Mouse (Mus musculus) embryonic facial prominence, embryonic 15.5 days (tissue): ENCODE measurements at regions not wholly inside any gene's neighbourhood (a gene's known extent, or its start where the extent isn't known, plus 50 kb on each side); places are given as distances from the start of the nearest gene placed in this dataset.
A peak's percentile ranks its signal among the peaks of the same experiment; 100 is the strongest.

ENCODE experiments used
- ATAC-seq: fragments of 200-750 bp; cut with Nextera tagmentation; 2 replicates; pipeline ENCODE4 v1.8.0; 2017; ENCODE audit warnings: low read depth, moderate TSS enrichment; ENCODE audit not compliant: insufficient number of reproducible peaks, low FRiP score, low TSS enrichment
- H3K27ac ChIP-seq: fragments of 300-500 bp; sonication (generic); replicated peaks from 2 replicates; pipeline ENCODE4 v1.5.1; 2015; ENCODE audit warnings: mild to moderate bottlenecking, inconsistent platforms
- H3K27me3 ChIP-seq: fragments of 300-500 bp; sonication (generic); 2 replicates; pipeline ENCODE4 v1.6.1; 2015; ENCODE audit warnings: inconsistent platforms
- H3K36me3 ChIP-seq: fragments of 300-500 bp; sonication (generic); 2 replicates; pipeline ENCODE4 v1.6.1; 2015; ENCODE audit warnings: mild to moderate bottlenecking, inconsistent platforms
- H3K4me1 ChIP-seq: fragments of 300-500 bp; sonication (generic); 2 replicates; pipeline ENCODE4 v1.6.1; 2015; ENCODE audit warnings: inconsistent platforms
- H3K4me2 ChIP-seq: fragments of 300-500 bp; sonication (generic); replicated peaks from 2 replicates; pipeline ENCODE4 v1.6.1; 2015; ENCODE audit warnings: mild to moderate bottlenecking, inconsistent platforms
- H3K4me3 ChIP-seq: fragments of 300-500 bp; sonication (generic); replicated peaks from 2 replicates; pipeline ENCODE4 v1.5.1; 2015; ENCODE audit warnings: mild to moderate bottlenecking, inconsistent platforms
- H3K9ac ChIP-seq: fragments of 300-500 bp; sonication (generic); 2 replicates; pipeline ENCODE4 v1.6.1; 2015; ENCODE audit warnings: inconsistent platforms
- H3K9me3 ChIP-seq: fragments of 300-500 bp; sonication (generic); replicated peaks from 2 replicates; pipeline ENCODE4 v1.6.1; 2016; ENCODE audit warnings: inconsistent platforms
- WGBS: fragments of 180-500 bp; shearing (Covaris S2); methylation state at CpG from one replicate; pipeline ENCODE4 v1.1.7; 2015; 5-methylcytosine and 5-hydroxymethylcytosine counted together

- WGBS = 81% methylated on average over 3 of the region's 3 CpGs
- Histone ChIP-seq H3K9ac (no peak overlapping the region), H3K36me3 (no peaks in the 10 kb centered on the region), H3K27me3 (no peaks in the 10 kb centered on the region), H3K27ac (no peak overlapping the region), H3K9me3 (no peaks in the 10 kb centered on the region), H3K4me1 (peaks cover 18% of the 10 kb centered on the region), H3K4me2 (no peak overlapping the region), H3K4me3 (no peak overlapping the region)
- ATAC-seq = no peak
Observed at GRCm38 (mm10) chr17:45816566-45816965, 82.9 kb upstream of the 1600014C23Rik start.

DNA sequence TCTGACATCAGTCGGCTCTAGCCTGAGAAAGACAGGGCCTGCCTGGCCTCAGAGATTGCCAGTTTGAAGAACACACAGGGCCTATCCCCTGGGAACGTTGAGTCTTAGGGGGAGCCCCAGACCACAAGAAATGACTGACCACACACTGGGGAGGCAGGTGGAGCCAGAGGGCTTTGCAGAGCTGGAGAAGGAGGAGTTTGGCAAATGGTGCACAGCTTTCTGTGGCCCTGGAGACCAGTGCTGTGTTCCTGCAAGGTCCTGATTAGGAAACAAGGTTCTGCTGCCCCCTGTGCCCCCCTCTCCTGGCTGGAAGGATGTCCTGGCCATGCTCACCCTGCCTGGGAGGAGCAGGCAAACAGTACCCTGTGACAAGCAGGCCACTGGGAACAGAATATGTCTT, 82.2 kb upstream of the 1600014C23Rik start:
- Histone ChIP-seq H3K4me3 (no peak overlapping the region), H3K4me2 (no peak overlapping the region)
- no peak for ATAC-seq

GRCm38 (mm10) chr17:45815341-45815740, 81.7 kb upstream of the 1600014C23Rik start:
- ATAC-seq = no peak
- Histone ChIP-seq H3K4me2 (no peak overlapping the region), H3K4me3 (no peak overlapping the region), H3K9me3 (no peaks in the 10 kb centered on the region), H3K36me3 (no peaks in the 10 kb centered on the region), H3K27ac (no peak overlapping the region), H3K9ac (no peak overlapping the region), H3K27me3 (no peaks in the 10 kb centered on the region), H3K4me1 (peaks cover 18% of the 10 kb centered on the region)
- 34% methylated on average over 7 of the region's 7 CpGs for WGBS

More for the DNA sequence above, 82.2 kb upstream of the 1600014C23Rik start:
- H3K27ac ChIP-seq = no peak overlapping the region
- WGBS = 32% methylated on average over 2 of the region's 2 CpGs
- no peaks in the 10 kb centered on the region for H3K9me3 ChIP-seq
- H3K9ac ChIP-seq = no peak overlapping the region
- H3K36me3 ChIP-seq = no peaks in the 10 kb centered on the region
- H3K4me1 ChIP-seq = peaks cover 18% of the 10 kb centered on the region
- H3K27me3 ChIP-seq = no peaks in the 10 kb centered on the region

GRCm38 (mm10) chr17:45814586-45814985, 80.9 kb upstream of the 1600014C23Rik start:
- Histone ChIP-seq H3K4me3 (no peak overlapping the region), H3K9ac (no peak overlapping the region), H3K4me1 (peaks cover 18% of the 10 kb centered on the region), H3K4me2 (no peak overlapping the region), H3K9me3 (no peaks in the 10 kb centered on the region), H3K36me3 (no peaks in the 10 kb centered on the region), H3K27ac (no peak overlapping the region), H3K27me3 (no peaks in the 10 kb centered on the region)
- no peak for ATAC-seq
- 13% methylated on average over 11 of the region's 11 CpGs for WGBS

DNA sequence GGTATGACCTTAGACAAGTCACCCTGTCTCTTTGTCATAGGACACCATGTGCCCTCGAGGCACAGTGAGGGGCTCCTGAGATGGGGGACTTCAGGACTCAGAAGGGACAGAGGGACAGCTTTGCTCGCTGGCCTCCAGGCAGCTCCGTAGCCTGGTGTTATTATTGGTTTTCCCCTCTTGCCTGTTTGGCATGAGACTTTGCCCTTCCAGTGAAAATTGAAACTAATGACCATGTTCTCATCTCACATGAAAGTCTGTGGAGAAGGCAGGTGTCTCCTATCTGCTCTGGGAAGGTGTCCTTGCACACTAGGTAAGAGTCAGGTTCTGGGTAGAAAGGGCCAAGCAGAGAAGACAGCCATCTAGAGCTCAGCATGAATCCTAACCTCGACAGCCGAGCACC, 80.3 kb upstream of the 1600014C23Rik start:
- peaks cover 18% of the 10 kb centered on the region for H3K4me1 ChIP-seq
- 57% methylated on average over 5 of the region's 5 CpGs for WGBS
- no peak overlapping the region for H3K4me2 ChIP-seq
- H3K4me3 ChIP-seq = no peak overlapping the region
- no peak for ATAC-seq
- H3K27me3 ChIP-seq = no peaks in the 10 kb centered on the region
- H3K9me3 ChIP-seq = no peaks in the 10 kb centered on the region
- H3K36me3 ChIP-seq = no peaks in the 10 kb centered on the region
- H3K27ac ChIP-seq = no peak overlapping the region
- no peak overlapping the region for H3K9ac ChIP-seq

DNA sequence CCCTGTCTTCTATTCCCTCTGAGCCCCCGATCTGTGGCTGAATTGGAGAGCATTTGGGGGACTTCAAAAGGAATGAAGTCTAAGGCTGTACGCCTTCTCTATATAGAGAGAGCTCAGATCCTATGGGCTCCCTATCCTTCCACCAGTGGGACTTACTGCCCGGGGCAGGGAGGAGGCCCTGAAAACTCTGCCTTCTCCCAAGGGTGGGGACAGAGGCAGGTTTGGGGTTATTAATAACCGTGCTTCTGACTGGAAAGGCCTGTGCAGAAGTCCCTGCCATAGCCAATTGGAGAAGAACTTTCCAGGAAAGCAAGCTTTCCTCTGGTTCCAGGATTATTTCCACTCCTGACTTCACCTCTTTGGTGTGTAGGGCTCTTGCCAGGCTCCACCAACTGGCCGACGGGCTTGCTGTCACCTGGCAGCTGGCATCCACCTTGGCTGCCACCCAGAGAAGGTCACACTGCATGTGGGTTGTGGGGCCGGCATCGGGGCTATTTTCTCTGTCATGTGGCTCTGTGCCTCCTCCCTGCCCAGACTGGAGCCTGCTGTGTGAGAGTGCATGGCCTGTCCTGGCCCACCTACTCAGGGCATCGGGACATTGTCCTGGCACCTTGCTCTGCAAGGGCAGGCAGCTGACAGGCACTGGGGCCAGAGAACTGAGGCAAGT, 78.8 kb upstream of the 1600014C23Rik start:
- ATAC-seq = no peak
- peaks cover 25% of the 10 kb centered on the region for H3K4me1 ChIP-seq
- no peak overlapping the region for H3K4me3 ChIP-seq
- H3K27me3 ChIP-seq = no peaks in the 10 kb centered on the region
- H3K4me2 ChIP-seq = no peak overlapping the region
- no peaks in the 10 kb centered on the region for H3K36me3 ChIP-seq
- no peak overlapping the region for H3K9ac ChIP-seq
- H3K27ac ChIP-seq = no peak overlapping the region
- WGBS = 72% methylated on average over 9 of the region's 9 CpGs
- no peaks in the 10 kb centered on the region for H3K9me3 ChIP-seq

- H3K4me2 ChIP-seq = no peak overlapping the region
- ATAC-seq = no peak
- 64% methylated on average over 11 of the region's 11 CpGs for WGBS
Observed at GRCm38 (mm10) chr17:45811632-45812221, 78.1 kb upstream of the 1600014C23Rik start.

GRCm38 (mm10) chr17:45809728-45810127, 76.1 kb upstream of the 1600014C23Rik start:
- Histone ChIP-seq H3K9ac (no peak overlapping the region), H3K4me1 (peaks cover 36% of the 10 kb centered on the region), H3K27ac (no peak overlapping the region), H3K4me2 (no peak overlapping the region), H3K9me3 (no peaks in the 10 kb centered on the region), H3K27me3 (peaks cover 7% of the 10 kb centered on the region), H3K4me3 (no peak overlapping the region), H3K36me3 (no peaks in the 10 kb centered on the region)
- no peak for ATAC-seq
- 92% methylated on average over 6 of the region's 6 CpGs for WGBS

More at GRCm38 (mm10) chr17:45811632-45812221, 78.1 kb upstream of the 1600014C23Rik start:
- Histone ChIP-seq H3K9ac (no peak overlapping the region), H3K36me3 (no peaks in the 10 kb centered on the region), H3K27me3 (no peaks in the 10 kb centered on the region), H3K9me3 (no peaks in the 10 kb centered on the region), H3K4me3 (no peak overlapping the region), H3K27ac (no peak overlapping the region), H3K4me1 (peaks cover 32% of the 10 kb centered on the region)

DNA sequence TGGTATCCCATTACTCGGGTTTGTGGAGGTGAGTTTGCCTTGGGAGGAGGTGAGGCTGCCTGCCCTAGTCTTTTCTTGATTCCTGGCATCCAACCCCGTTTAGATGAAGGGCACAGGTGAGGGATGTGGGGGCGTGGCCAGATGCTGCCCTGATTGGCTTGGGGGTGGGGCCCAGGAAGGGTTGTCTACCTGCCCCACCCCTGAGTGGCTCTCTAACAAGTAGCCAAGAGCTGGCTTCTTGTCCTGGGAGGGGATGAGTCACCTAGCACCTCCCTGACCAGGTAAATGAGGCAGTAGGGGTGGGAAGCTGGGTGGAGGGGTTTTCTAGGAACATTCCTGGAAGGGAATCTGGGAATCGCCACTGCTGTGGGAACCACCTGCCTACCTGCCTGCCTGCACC, 74.7 kb upstream of the 1600014C23Rik start:
- 56% methylated on average over 4 of the region's 4 CpGs for WGBS
- peaks cover 31% of the 10 kb centered on the region for H3K4me1 ChIP-seq

DNA sequence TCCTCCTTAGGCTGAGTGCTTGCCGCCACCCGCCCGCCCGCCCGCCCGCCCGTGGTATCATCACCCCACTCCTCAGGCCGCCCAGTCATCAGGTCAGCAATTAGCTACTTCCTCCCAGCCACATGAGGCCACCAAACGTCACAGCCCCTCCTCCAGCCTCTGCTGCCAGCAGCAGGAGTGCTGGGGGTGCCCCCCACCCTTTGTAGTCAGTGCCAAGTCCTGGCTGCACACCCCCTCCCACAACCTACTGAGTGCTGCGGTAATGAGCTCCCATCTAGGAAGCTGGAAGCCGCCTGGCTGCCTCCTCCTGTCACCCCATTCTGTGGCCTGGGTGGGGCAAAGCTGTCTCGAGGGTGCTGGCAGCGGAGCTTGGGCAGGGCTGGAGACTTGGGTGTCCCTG, 73.8 kb upstream of the 1600014C23Rik start:
- H3K4me3 ChIP-seq = no peak overlapping the region
- ATAC-seq = peak; percentile 45; the same call in 1 of the 2 replicates
- H3K9ac ChIP-seq = no peak overlapping the region
- H3K9me3 ChIP-seq = no peaks in the 10 kb centered on the region
- H3K4me1 ChIP-seq = peaks cover 31% of the 10 kb centered on the region
- no peak overlapping the region for H3K4me2 ChIP-seq
- H3K36me3 ChIP-seq = no peaks in the 10 kb centered on the region
- 0 out of 2 replicates have a peak overlapping the region, but pooled peaks have one; percentile 17 for H3K27ac ChIP-seq
- peaks cover 12% of the 10 kb centered on the region for H3K27me3 ChIP-seq
- WGBS = 29% methylated on average over 13 of the region's 13 CpGs

More for the DNA sequence above, 74.7 kb upstream of the 1600014C23Rik start:
- Histone ChIP-seq H3K9ac (no peak overlapping the region), H3K36me3 (no peaks in the 10 kb centered on the region), H3K4me2 (no peak overlapping the region), H3K27ac (no peak overlapping the region), H3K27me3 (peaks cover 12% of the 10 kb centered on the region), H3K9me3 (no peaks in the 10 kb centered on the region), H3K4me3 (no peak overlapping the region)
- no peak for ATAC-seq

DNA sequence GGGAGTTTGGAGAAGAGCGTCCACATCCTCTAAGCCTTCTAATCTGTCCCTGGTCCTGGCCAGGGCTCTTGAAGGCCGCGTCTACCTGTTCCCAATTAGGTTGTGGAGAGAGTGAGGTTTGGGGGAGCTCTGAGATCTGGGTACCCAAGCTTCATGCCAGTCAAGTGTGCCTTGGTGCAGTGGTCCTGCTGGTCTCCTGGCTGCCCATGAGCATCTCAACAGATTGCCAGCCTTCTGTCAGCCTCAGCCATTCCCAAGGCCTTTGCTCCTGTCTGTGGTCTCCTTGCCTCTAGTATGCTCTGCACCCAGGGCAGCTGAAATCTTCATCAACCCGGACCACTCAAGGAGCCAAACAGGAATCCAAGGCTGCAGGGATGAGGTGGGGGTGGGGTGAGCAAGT, 73.2 kb upstream of the 1600014C23Rik start:
- WGBS = 58% methylated on average over 4 of the region's 4 CpGs
- H3K27me3 ChIP-seq = peaks cover 12% of the 10 kb centered on the region
- H3K4me2 ChIP-seq = no peak overlapping the region
- no peaks in the 10 kb centered on the region for H3K36me3 ChIP-seq
- no peak overlapping the region for H3K9ac ChIP-seq
- peaks cover 31% of the 10 kb centered on the region for H3K4me1 ChIP-seq
- H3K9me3 ChIP-seq = no peaks in the 10 kb centered on the region
- peak overlapping the region; percentile 52 for H3K27ac ChIP-seq
- ATAC-seq = no peak
- H3K4me3 ChIP-seq = no peak overlapping the region

DNA sequence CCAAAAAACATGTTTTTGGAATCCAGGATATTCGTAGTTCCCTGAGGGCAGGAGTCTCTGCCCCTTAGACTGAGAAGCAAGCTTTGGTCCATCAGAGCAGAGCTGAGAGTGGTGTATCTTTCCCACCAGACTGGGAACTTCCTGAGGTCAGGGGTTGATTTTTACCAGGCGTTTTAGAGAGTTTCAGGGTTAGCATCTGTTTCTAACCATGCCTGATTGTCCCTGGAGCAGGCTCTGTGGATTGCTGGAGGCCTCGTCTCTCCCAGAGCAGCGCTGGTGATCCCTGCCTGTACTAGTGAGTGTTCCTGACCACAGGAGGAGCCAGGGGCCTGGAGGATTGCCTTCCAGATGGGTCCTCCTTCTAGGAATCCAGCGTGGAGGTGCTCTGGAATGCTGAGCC, 72.8 kb upstream of the 1600014C23Rik start:
- ATAC-seq = no peak
- Histone ChIP-seq H3K4me2 (no peak overlapping the region), H3K9me3 (no peaks in the 10 kb centered on the region), H3K4me3 (no peak overlapping the region), H3K27me3 (peaks cover 12% of the 10 kb centered on the region), H3K4me1 (peaks cover 31% of the 10 kb centered on the region), H3K27ac (peak overlapping the region; percentile 52), H3K9ac (no peak overlapping the region), H3K36me3 (no peaks in the 10 kb centered on the region)
- 32% methylated on average over 5 of the region's 5 CpGs for WGBS
